Mouse (Mus musculus) liver, embryonic 14.5 days (tissue): Measurements from ENCODE around the gene Spire2. TPM values are rescaled to one million over a fixed set of nuclear protein-coding genes. Genes with fewer than 3 reads are reported as not detected.

ENCODE experiments used
- ATAC-seq: fragments of 200-750 bp; cut with Nextera tagmentation; 2 replicates; pipeline ENCODE4 v1.8.0; 2017; ENCODE audit warnings: moderate number of reproducible peaks, mild to moderate bottlenecking, moderate library complexity; ENCODE audit not compliant: insufficient read depth
- DNase-seq, 3 experiments: peaks; one replicate each; pipeline ENCODE4 v3.0.0-alpha.2; 2012 to 2013; ENCODE audit warnings: low read depth in 3 of 3, low spot score in 3 of 3
- H3K27ac ChIP-seq: fragments of 300-500 bp; sonication (generic); 2 replicates; pipeline ENCODE4 v1.5.1; 2014; ENCODE audit warnings: moderate library complexity, mild to moderate bottlenecking, control low read depth, inconsistent platforms
- H3K27me3 ChIP-seq: fragments of 300-500 bp; sonication (generic); 2 replicates; pipeline ENCODE4 v1.6.1; 2014; ENCODE audit warnings: mild to moderate bottlenecking, low read length, moderate library complexity; ENCODE audit not compliant: control insufficient read depth, insufficient read depth
- H3K36me3 ChIP-seq: fragments of 300-500 bp; sonication (generic); replicated peaks from 2 replicates; pipeline ENCODE4 v1.6.1; 2014; ENCODE audit warnings: low read depth; ENCODE audit not compliant: control insufficient read depth, insufficient read depth
- H3K4me1 ChIP-seq, 2 experiments: fragments of 200-500 bp in 1 of 2; fragments of 300-500 bp in 1 of 2; sonication (generic) in 1 of 2; replicated peaks; 2 replicates each; pipeline ENCODE4 v1.6.1; 2012 to 2014; ENCODE audit warnings: antibody characterized with exemption in 1 of 2, inconsistent platforms in 1 of 2, low read length in 1 of 2; ENCODE audit not compliant: control insufficient read depth in 2 of 2, insufficient read depth in 2 of 2
- H3K4me2 ChIP-seq: fragments of 300-500 bp; sonication (generic); 2 replicates; pipeline ENCODE4 v1.6.1; 2014; ENCODE audit warnings: low read depth, mild to moderate bottlenecking, control low read depth, moderate library complexity
- H3K4me3 ChIP-seq, 2 experiments: fragments of 200-500 bp in 1 of 2; fragments of 300-500 bp in 1 of 2; sonication (generic) in 1 of 2; 2 replicates each; pipeline ENCODE4 v1.5.1; 2012 to 2014; ENCODE audit warnings: low read depth in 2 of 2, low read length in 2 of 2, mild to moderate bottlenecking in 2 of 2, control low read depth in 1 of 2, inconsistent platforms in 1 of 2, moderate library complexity in 1 of 2; ENCODE audit not compliant: insufficient read depth in 1 of 2
- H3K9ac ChIP-seq: fragments of 300-500 bp; sonication (generic); replicated peaks from 2 replicates; pipeline ENCODE4 v1.6.1; 2014; ENCODE audit warnings: mild to moderate bottlenecking, control low read depth, moderate library complexity
- H3K9me3 ChIP-seq: fragments of 300-500 bp; sonication (generic); 2 replicates; pipeline ENCODE4 v1.6.1; 2016; ENCODE audit warnings: low read length, mixed read lengths; ENCODE audit not compliant: control insufficient read depth
- CTCF ChIP-seq: IDR thresholded peaks from 2 replicates; pipeline ENCODE4 v1.5.1; 2016; ENCODE audit warnings: antibody characterized with exemption, low read depth, control low read depth
- EP300 ChIP-seq: IDR thresholded peaks from 2 replicates; pipeline ENCODE4 v1.6.1; 2016; ENCODE audit warnings: antibody characterized with exemption, low read depth
- WGBS: fragments of 180-500 bp; shearing (Covaris S2); extraction: QIAGEN DNeasy Blood & Tissue Kit; methylation state at CpG from one replicate; pipeline ENCODE4 v1.1.7; 2014; ENCODE audit not compliant: insufficient replicate concordance; 5-methylcytosine and 5-hydroxymethylcytosine counted together
- polyA plus RNA-seq, 2 experiments: library from polyadenylated mRNA; depleted of rRNA in 1 of 2; stranded (reverse) in 1 of 2; unstranded in 1 of 2; fragments of >200 nt; fragmentation: Nextera tagmentation in 1 of 2; extraction: Ambion mirVana in 1 of 2; gene quantifications; 2 replicates each; pipeline versions ENCODE4 v1.2.1 to v1.2.3; 2012 to 2014

The Spire2 gene
- polyA plus RNA-seq, 2 experiments: 2.2 to 3.0 TPM

DNA sequence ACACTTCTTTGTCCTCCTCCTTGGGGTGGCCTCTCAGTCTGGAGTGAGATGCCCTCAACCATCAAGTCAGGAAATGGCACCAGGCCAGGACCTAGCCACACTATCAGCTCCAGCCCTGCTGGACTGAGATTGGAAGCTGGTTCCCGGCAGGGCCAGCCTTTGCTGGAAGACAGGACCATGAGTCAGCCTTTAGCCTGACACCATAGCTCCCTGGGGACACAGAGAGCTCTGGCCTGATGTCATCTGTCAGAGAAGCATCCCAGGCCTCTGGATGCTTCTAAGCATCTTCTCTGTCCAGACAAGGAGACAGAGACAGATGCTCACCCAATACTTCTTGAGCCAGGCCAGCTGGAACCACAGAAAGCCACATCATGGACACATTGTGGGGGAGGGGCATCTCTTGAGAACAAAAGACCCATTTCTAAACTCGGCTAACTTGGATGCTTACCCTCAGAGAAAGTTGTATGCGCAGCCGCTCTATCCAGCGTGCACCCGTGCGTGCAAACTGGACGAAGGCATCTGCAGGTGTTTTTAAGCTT, 77.6 kb downstream of the Spire2 start:
- peaks cover 18 to 35% of the 10 kb centered on the region in 2 experiments for H3K4me1 ChIP-seq
- no peak for TF ChIP-seq CTCF
- no peak for TF ChIP-seq EP300
- H3K27me3 ChIP-seq: peaks cover 36% of the 10 kb centered on the region
- no peaks in the 10 kb centered on the region for H3K36me3 ChIP-seq
- no peak overlapping the region for H3K27ac ChIP-seq
- no peak overlapping the region for H3K4me2 ChIP-seq
- ATAC-seq: no peak
- H3K9ac ChIP-seq: no peak overlapping the region
- H3K9me3 ChIP-seq: no peaks in the 10 kb centered on the region
- no peak overlapping the region for H3K4me3 ChIP-seq
- WGBS: 63% methylated on average over 8 of the region's 8 CpGs
- no peak for DNase-seq

- Histone ChIP-seq H3K27me3 (peaks cover 36% of the 10 kb centered on the region), H3K9ac (no peak overlapping the region), H3K4me1 (peaks cover 18 to 35% of the 10 kb centered on the region in 2 experiments)
These were observed 78.3 kb downstream of the Spire2 start for GRCm38 (mm10) chr8:123410788-123411187.

GRCm38 (mm10) chr8:123411246-123411645, 78.7 kb downstream of the Spire2 start, which contains the start of gene Tubb3:
TSS of gene Tubb3 (plus strand) at chr8:123411424.
- TF ChIP-seq EP300 (no peak), CTCF (no peak)
- peak; percentile 61 for ATAC-seq
- H3K4me1 ChIP-seq: peaks cover 18 to 35% of the 10 kb centered on the region in 2 experiments

More at GRCm38 (mm10) chr8:123410788-123411187, 78.3 kb downstream of the Spire2 start:
- no peak for TF ChIP-seq CTCF
- TF ChIP-seq EP300: no peak
- H3K9me3 ChIP-seq: no peaks in the 10 kb centered on the region
- ATAC-seq: no peak
- no peak overlapping the region for H3K27ac ChIP-seq
- WGBS: 20% methylated on average over 11 of the region's 11 CpGs
- peak overlapping the region; percentile 53 for H3K4me2 ChIP-seq
- no peak for DNase-seq
- no peak overlapping the region for H3K4me3 ChIP-seq
- H3K36me3 ChIP-seq: no peaks in the 10 kb centered on the region

GRCm38 (mm10) chr8:123411781-123412327, 79.3 kb downstream of the Spire2 start:
- DNase-seq: no peak
- Histone ChIP-seq H3K9ac (no peak overlapping the region), H3K36me3 (no peaks in the 10 kb centered on the region), H3K4me3 (no peak overlapping the region), H3K9me3 (no peaks in the 10 kb centered on the region), H3K4me2 (peak overlapping the region; percentile 53), H3K27ac (no peak overlapping the region), H3K27me3 (peaks cover 36% of the 10 kb centered on the region), H3K4me1 (peaks cover 15 to 34% of the 10 kb centered on the region in 2 experiments)
- TF ChIP-seq CTCF: no peak
- no peak for TF ChIP-seq EP300
- ATAC-seq: no peak
- whole genome bisulfite sequencing: 9% methylated on average over 16 of the region's 16 CpGs

More at GRCm38 (mm10) chr8:123411246-123411645, 78.7 kb downstream of the Spire2 start, which contains the start of gene Tubb3:
- H3K27me3 ChIP-seq: peaks cover 36% of the 10 kb centered on the region
- peak within 1 kb of the TSS; percentile 53 for H3K4me2 ChIP-seq
- 0 out of 4 replicates have a peak within 1 kb of the TSS, but pooled peaks of 1 of the 2 experiments have one; percentile 12 for H3K4me3 ChIP-seq
- WGBS: under 1% methylated on average over 29 of the region's 29 CpGs
- H3K9me3 ChIP-seq: no peaks in the 10 kb centered on the region
- no peak within 1 kb of the TSS for H3K9ac ChIP-seq
- no peak within 1 kb of the TSS for H3K27ac ChIP-seq
- DNase-seq: peak; percentile 41 to 51 (median 49)
- no peaks in the 10 kb centered on the region for H3K36me3 ChIP-seq

- Histone ChIP-seq H3K36me3 (no peaks in the 10 kb centered on the region), H3K4me2 (no peak overlapping the region), H3K9ac (no peak overlapping the region), H3K27me3 (peaks cover 36% of the 10 kb centered on the region), H3K4me1 (peaks cover 15 to 36% of the 10 kb centered on the region in 2 experiments), H3K4me3 (no peak overlapping the region), H3K27ac (no peak overlapping the region), H3K9me3 (no peaks in the 10 kb centered on the region)
- TF ChIP-seq EP300 (no peak), CTCF (no peak)
- 3% methylated on average over 12 of the region's 12 CpGs for WGBS
- DNase-seq (no peak), ATAC-seq (no peak)
These were observed 80.2 kb downstream of the Spire2 start for GRCm38 (mm10) chr8:123412560-123413170.
